Mouse (Mus musculus) lung, postnatal 0 days (tissue): ENCODE measurements around the gene Iqcf3.

Experiments
- CTCF ChIP-seq: IDR thresholded peaks from 2 replicates; pipeline ENCODE4 v1.5.1; 2016; ENCODE audit warnings: antibody characterized with exemption, mild to moderate bottlenecking
- EP300 ChIP-seq: IDR thresholded peaks from 2 replicates; pipeline ENCODE4 v1.6.1; 2016; ENCODE audit warnings: antibody characterized with exemption, mild to moderate bottlenecking, control low read depth

DNA sequence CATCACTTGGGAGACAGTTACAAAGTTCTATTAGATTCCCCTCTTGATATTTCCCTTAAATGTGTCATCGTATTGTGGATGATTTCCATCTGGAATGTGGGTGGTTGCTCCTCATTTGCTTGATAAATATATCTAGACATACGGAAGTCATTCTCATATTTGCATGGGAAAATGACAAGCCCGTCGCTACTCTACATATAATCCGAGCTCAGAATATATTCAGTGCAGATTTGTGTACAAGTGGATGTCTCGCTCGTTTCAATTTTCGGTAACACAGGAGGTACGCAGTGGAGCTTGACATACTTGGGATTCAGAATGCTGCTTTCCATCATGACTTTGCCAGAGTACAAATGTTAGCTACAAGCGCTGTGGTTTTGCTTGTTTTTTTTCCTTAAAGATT is 52.1 kb downstream of the Iqcf3 start:
- TF ChIP-seq CTCF (no peak), EP300 (no peak)
